Mouse (Mus musculus) activated CD4-positive, CD25-positive, alpha-beta regulatory T cell, adult 9 weeks (primary cell): ENCODE measurements around the gene Stac2. TPM values are rescaled to one million over a fixed set of nuclear protein-coding genes. Genes with fewer than 3 reads are reported as not detected.

Experiments used
- polyA plus RNA-seq: library from polyadenylated mRNA; unstranded; fragments of 100-300 nt; shearing (Covaris generic); gene quantifications from one replicate; pipeline ENCODE4 v1.2.1, GENCODE M21; 2017

Gene Stac2
- not detected for polyA plus RNA-seq

DNA sequence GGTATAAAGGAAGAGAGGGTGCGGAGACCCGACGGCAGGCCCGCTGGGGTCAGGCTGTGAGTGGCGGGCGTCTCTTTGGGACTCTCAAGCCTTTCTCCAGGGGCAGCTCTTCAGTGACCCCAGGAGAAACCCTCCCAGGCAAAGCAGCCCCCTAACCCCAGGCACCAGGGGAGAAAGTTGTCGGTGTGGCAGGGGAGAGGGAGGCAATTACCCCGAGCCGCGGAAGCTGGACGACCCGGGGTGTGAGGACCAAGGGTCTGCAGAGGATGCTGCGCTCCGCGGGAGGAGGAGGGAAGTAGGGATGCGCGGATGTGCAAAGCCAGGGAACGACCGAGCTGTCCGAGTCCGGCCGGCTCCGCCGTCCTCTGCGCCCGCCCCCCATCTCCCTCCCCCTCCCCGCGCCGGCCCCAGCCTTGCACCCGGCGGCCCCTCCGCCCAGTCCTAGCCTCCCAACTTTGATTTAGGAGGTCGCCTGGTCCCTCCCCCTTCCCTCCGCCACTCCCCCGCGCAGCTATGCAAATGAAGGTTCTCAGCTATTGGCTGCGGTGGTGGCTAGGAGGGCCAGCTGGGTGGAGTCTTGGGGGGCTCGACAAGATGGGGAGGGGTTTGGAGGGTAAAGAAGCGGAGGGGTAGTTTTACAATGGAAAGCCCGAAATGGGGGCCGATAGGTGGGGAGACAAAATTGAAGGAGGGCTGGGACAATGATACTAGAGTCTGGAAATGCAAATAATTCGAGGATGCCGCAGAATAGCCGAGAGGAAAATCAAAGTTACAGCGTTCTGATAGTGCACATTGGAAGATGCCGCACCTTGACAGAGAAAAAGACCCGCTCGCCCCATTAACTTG, at the start of gene Stac2:
TSS of gene Stac2 (minus strand) at position 474 of the 846 bp plus-strand sequence.

GRCm38 (mm10) chr11:98026570-98027296, 26.5 kb downstream of the Stac2 start, which contains the start of gene Rpl19:
TSS of gene Rpl19 (plus strand) at chr11:98026710.

GRCm38 (mm10) chr11:98022555-98023371, 30.5 kb downstream of the Stac2 start, which contains the start of gene Cacnb1:
TSS of gene Cacnb1 (minus strand) at chr11:98023034.

GRCm38 (mm10) chr11:97995564-97996288, 57.5 kb downstream of the Stac2 start, which contains the start of gene Arl5c:
TSS of gene Arl5c (minus strand) at chr11:97996181.

Other genes with a start within 250 kb of the Stac2 start
- 1.6 TPM for gene B230217C12Rik, start 212.7 kb downstream of the Stac2 start, polyA plus RNA-seq
- 0.53 TPM for gene Fbxo47, start 169.3 kb downstream of the Stac2 start, polyA plus RNA-seq
- 2.5 TPM for gene Plxdc1, start 67.0 kb downstream of the Stac2 start, polyA plus RNA-seq
- gene Arl5c, start 57.3 kb downstream of the Stac2 start, polyA plus RNA-seq: 120 TPM
- 8.4 TPM for gene Cacnb1, start 30.4 kb downstream of the Stac2 start, polyA plus RNA-seq
- 1,794 TPM for gene Rpl19, start 26.8 kb downstream of the Stac2 start, polyA plus RNA-seq
- 10.7 TPM for gene Fbxl20, start 96.9 kb upstream of the Stac2 start, polyA plus RNA-seq
- gene Med1, start 139.8 kb upstream of the Stac2 start, polyA plus RNA-seq: 51.0 TPM
- 18.3 TPM for gene Cdk12, start 149.6 kb upstream of the Stac2 start, polyA plus RNA-seq